Mouse (Mus musculus): ENCODE measurements at regions not wholly inside any gene's neighbourhood (a gene's known extent, or its start where the extent isn't known, plus 50 kb on each side); places are given as distances from the start of the nearest gene placed in this dataset.

DNA sequence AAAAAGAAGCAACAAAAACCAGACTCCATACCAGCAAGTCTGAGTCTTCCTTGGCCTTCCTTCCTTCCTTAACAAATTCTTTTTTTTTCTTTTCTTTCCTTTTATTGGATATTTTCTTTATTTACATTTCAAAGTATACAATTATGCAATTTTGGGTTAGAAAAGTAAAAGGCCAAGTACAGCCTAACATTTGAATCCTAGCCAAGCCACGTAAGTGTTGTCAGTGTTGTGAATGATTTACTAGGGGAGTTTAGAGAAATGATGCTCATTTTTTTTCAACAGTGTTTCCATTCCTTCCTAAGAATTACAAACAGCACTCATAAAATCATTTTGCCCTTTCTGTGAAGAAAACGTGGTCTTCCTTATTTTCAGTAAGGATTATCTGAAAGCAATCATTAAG lies 722.5 kb downstream of the Lrriq3 start:
- TF ChIP-seq POLR2A (IDR thresholded peaks at IDR 0.05; ENCODE audit: borderline replicate concordance, extremely low read depth, insufficient read depth, insufficient read length, poor library complexity, severe bottlenecking), result no peak
- no peak for TF ChIP-seq CTCF (IDR thresholded peaks at IDR 0.05; ENCODE audit: borderline replicate concordance, extremely low read depth, insufficient read depth, insufficient read length)
